Mouse (Mus musculus) gastrocnemius, postnatal 10 days (tissue): ENCODE results near the gene Ajm1. TPM values are rescaled to one million over a fixed set of nuclear protein-coding genes. Genes with fewer than 3 reads are reported as not detected.

Source experiments
- DNase-seq: peaks from one replicate; pipeline ENCODE4 v3.0.0; 2021; ENCODE audit warnings: mixed read lengths
- total RNA-seq, 2 experiments: library from RNA; stranded (reverse); gene quantifications; 2 replicates each; pipeline ENCODE4 v1.2.3; 2021

Ajm1 gene
- total RNA-seq, 2 experiments from 2014 or later: 0.14 to 0.38 TPM

DNA sequence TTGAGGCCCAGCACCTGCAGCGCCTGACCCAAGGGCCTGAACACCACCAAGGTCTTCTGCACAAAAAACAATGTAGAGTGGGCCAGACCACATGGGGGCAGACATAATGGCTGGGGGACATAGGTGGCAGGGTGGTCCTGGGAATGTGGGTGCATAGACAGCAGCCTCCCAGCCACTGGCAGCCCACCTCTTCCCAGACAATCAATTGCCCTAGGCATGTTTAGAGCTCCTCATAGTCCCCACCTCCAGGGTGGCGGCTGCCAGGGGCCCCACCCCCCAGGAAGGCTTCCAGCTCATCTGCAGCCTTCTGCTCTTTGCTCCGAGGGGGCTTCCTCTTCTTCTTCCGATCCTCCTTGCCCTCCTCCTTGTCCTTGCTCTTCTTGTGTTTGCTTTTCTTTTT is 2.0 kb upstream of the Ajm1 start:
- DNase-seq: no peak

GRCm38 (mm10) chr2:25583120-25583481 is 1.5 kb upstream of the Ajm1 start:
- DNase-seq: no peak

- DNase-seq: no peak
Measured at GRCm38 (mm10) chr2:25582466-25583119, 1.0 kb upstream of the Ajm1 start.

- no peak for DNase-seq
Measured at GRCm38 (mm10) chr2:25581901-25582301, 344 bp upstream of the Ajm1 start.

DNA sequence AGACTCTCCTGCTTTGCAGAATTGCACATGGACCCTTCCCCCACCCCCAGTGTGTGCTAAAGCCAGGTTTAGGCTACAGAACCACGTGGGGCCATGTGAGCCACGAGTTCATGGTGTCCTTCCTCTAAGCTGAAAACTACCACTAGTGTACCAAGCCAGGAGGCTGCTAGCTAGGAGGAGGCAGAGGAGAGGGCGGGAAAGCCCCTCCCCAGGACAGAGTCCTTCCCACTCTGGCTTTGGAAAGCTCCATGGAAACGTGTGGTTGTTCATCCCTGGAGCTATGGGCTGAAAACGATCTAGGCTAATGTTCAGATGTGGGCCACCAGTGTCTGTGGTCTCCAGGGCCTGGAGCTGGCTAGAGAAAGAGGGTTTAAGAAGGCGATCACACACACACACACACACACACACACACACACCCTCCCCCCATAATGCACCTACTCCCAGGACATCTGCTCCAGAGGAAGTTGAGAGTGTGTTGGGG is 896 bp downstream of the Ajm1 start:
- DNase-seq: no peak

DNA sequence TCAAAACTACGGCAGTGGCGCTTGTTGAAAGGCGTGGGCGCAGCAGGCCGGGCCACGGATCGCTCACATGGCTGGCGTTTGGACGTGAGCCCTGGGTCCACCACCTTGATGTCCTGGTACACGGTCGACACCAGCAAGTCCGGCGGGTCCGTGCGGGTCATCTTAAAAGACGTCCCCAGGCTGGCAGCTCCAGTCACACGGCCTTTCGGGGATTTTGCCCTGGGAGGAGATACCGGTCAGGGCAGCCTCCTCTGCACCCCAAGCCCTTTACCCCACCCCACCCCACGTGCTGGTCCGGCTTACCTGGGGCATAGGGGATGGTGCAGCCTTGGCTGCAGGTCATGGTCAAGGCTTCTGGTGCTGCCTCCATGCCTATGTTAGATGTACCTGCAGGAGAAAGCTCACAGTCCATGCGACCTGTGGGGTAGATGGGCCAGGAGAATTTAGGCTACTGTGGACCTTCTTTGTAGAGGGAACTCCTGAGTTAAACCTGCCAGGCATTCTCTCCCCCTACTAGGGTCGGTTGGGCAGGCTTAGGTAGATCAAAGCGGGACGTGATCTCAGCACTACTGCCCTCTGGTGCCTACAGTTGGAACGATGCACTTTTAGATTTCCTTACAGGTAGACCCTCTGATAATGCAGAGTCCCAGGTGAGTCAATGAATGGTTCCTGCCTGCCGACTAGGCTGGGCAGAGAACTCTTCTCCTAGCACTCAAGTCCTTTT is 1.7 kb downstream of the Ajm1 start:
- DNase-seq: no peak

DNA sequence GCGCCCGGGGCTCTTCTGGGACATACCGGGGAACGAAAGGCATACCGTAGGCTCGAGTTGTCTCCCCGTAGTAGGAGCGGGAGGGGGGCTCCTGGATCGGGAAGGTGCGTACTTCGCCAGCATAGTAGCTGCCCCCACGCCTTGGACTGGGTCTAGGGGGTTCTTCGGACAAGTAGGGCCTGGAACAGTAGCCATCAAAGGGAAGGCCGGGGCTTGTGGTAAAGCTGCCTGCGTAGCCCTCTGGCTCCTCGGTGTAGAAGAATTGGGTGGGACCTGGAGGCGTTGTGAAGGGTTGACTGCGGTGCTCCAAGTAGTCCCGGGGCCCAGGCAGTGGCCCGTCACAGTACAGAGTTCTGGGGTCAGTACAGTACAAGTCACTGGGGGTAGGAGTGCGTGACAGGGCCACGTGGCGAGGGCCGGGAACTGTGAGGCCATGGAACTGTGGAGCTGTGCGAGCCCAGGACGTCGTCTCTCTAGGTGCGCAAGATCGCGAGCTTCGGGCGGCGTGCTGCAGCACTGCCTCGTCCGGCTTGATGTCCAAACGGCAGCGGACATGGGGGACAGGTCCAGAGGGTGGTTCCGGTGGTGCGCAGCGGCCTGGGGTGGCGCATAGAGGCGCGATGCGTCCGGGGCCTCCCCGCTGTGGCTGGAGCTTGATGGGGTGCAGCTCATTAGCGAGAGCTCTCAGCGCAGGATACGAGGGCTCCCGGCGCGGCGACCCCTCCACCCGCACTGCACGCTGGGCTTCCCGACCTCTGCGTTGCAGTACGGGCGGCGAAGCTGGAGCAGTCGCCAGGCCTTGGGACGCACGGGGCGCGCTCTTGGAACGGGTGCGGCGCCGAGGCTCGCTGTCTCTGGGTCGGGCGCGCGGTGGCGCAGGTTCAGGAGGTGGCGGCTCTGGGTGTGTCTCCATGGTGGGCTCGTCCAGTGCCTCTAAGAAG is 2.5 kb downstream of the Ajm1 start:
- DNase-seq: no peak

- peak; percentile 45 for DNase-seq
Measured at GRCm38 (mm10) chr2:25577951-25578795, 3.4 kb downstream of the Ajm1 start.

DNA sequence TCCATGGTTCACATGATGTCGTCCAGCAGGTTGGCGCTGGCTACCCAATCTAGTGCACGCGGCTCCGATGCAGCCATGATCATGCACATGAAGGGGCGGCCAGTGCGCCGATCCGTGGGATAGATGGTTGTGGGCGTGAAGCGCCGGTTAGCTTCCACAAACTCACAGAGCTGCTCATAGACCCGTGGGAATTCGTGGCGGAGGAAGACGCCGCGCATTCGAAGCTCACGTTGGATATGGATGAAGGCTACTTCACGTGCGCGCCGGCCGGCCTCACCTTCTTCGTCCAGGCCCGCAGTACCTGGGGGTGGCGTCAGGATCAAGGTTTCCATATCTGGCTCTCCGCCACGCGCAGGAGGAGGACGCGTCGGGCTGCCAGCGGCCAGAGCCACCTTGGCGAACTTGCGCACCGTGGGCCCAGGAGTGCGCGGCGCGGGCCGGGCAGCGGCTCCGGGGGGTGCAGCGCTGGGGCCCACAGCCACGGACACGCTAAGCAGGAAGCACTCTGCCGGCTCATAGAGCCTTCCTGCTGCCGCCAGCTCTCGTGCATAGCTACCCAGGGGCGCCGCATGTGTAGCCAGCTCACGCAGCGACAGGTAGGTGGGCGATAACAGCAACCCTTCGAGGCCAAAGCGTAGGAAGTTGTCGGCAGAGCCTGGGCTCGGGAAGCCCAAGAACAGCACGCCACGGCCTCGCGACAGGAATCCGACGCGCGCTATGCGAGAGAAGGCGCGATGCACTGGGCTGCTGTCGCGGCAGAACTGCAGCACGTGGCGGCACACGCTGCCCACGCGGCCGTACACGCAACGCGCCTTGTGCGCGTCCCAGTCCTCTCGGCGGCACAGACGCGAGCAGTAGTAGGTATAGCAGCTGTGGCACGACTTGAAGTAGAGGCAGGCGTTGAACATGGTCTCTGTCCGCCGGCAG is 4.3 kb downstream of the Ajm1 start:
- DNase-seq: no peak

DNA sequence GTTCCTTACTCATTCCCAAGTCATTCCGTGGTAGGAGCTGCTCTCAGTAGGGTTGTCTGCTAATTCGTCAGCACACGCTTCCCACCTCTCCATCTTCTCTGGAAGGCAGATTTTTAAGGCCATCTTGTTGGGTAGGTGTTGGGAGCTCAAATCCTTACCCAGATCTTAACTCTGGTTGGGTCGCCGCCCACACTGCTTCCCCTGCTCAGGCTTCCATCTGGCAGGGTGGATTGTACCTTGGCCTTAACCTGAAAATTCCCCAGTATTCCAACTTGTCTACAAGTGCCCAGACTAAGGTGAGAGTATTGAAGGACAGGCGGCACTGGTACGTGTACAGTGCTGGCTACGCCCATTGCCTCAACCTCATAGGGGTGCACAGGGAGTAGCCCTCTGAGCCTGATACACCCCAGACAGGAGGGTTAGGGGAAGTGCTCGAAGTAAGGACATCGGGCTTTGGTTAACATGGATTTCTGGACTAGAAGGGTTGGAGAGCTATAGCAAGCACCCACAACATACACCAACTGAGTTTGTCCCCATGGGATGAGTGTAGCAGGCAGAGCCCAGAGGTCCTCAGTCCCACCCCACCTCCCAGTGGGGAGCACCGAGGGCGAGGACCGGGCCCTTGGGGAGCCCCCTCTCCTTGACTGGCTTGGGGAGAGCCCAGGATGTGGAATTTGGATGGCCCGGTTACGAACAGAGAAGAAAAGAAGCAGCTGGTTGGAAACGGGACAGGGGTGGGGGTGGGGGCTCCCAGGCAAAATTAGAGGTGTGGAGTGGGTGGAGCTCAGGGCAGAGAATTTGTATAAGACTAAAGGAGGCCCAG is 5.3 kb downstream of the Ajm1 start:
- no peak for DNase-seq

DNA sequence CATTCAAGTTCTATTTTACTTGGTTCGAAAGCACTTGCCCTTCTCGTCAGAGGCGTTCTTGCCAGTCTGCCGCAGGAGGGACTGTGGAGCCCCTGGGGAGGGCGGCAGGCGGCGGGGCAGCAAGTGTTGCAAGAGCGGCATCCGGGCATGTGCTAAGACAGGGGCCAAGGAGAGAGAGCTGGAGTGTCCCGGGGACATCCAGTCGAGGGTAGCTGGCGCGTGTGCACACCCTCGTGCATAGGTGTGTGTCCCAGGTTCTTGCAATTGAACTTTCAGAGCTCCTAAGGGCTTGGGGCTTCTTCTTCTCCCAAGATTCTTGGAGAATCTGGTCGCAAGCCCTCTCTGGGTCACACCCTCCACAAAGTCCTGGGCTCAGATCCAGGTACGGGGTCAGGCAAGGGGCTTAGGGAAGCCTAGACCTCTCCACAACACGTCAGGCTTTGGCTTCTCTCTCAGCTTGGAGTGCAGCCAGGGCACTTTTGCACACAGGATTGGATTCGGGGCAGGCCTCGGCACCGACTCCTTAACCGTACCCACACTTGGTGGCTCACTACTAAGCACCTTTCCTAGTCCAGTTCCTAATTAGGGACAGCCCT is 6.0 kb downstream of the Ajm1 start:
- DNase-seq: peak; percentile 57

- DNase-seq: peak; percentile 92
Measured at GRCm38 (mm10) chr2:25574579-25575431, 6.8 kb downstream of the Ajm1 start, which contains the start of the genes Mamdc4 and Phpt1. Gene Mamdc4, minus strand, starts transcription at chr2:25574845. Gene Phpt1, minus strand, starts transcription at chr2:25575224.

- peak; percentile 16 for DNase-seq
Measured at GRCm38 (mm10) chr2:25574136-25574535, 7.4 kb downstream of the Ajm1 start.

DNA sequence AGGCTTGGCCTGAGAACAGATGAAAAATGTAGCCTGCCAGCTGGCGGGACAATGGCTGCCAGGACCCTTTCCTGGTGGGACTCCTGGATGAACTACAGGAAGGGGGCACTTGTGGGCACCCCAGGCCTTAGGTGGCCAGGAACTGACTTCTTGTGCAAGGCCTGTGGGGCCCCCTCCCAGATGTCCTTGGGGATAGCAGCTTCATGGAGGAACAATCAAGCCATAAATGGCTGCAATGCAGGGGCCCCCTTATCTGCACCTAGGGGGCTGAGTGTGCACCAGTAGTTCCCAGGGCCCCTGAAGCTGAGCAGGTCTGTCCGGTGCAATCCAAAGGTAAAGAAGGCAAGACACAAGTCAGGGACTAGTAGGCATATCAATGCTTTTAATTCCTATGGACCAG is 8.5 kb downstream of the Ajm1 start:
- DNase-seq: no peak

GRCm38 (mm10) chr2:25571221-25571620 is 10.3 kb downstream of the Ajm1 start:
- DNase-seq: no peak

- no peak for DNase-seq
Measured at GRCm38 (mm10) chr2:25569323-25569722, 12.2 kb downstream of the Ajm1 start.

DNA sequence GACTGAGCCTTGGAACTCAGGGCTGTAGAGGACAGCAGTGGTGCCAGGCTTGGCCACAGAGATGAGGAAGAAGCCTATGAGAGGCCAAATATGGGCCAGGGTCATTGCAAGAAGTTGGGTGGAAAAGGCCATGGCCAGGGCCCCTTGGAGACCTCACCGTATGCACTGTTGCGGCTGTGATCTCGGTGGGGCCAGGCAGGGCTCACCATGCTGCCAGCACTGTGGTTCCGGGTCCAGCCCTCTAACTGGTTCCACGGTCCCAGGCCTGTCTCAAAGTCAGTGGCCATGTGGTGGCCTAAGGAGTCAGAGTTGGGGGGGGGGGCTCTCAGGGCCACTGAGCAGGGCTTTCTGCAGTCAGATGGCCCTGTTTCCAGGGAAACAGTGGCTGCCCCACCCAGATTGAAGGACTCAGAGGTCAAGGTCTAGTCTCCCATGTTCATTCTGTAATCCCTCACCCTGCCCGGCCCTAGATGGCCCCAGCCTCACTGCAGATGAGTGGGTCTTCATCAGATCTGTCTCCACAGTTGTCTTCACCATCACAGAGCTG is 13.0 kb downstream of the Ajm1 start:
- no peak for DNase-seq

GRCm38 (mm10) chr2:25566558-25566957 is 15.0 kb downstream of the Ajm1 start:
- no peak for DNase-seq
